Mouse (Mus musculus) thymus, postnatal 14 days (tissue): ENCODE results near the gene Prkar1a.

ENCODE experiments used
- DNase-seq: peaks from one replicate; pipeline ENCODE4 v3.0.0; 2021

Prkar1a gene

DNA sequence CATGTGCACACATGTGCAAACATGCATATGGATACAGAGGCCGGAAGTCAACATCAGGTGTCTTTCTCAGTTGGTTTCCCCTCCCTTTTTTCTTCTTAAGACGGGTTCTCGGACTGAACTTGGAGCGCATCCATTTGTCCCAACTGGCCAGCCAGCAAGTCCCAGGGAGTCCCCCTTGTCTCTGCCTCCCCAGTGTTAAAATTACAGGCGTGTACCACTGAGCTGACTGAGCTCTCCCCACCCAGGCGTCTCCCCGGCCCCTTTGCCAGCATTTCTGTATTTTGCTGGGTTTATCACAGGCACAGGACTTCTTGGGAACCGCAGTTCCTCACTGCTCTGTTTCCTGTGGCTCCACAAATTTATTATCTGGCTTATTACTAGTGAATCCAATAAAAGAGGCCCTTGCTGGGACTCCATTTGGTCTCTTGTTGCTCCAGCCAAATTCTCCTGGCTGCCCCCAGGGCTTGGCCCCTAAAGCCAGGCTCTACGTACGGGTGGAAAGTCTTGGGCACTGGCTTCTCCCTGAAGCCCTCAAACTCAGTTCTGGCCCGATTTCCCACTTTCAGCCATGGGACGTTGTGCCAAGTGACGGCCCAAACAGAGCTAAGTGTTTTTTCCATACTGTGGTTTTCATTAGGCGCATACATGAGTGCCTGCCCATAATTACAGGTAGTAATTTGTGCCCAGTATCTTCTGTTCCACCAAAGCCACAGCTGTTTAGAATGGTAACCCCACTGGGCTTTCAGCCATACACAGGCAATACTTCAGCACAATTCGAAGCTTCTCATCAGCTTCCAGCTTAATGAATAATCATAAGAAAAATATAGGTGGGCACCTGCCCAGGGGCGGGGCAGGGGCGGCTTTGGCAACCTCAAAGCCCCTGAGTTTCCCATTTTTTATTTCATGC, 65.4 kb downstream of the Prkar1a start:
- no peak for DNase-seq

DNA sequence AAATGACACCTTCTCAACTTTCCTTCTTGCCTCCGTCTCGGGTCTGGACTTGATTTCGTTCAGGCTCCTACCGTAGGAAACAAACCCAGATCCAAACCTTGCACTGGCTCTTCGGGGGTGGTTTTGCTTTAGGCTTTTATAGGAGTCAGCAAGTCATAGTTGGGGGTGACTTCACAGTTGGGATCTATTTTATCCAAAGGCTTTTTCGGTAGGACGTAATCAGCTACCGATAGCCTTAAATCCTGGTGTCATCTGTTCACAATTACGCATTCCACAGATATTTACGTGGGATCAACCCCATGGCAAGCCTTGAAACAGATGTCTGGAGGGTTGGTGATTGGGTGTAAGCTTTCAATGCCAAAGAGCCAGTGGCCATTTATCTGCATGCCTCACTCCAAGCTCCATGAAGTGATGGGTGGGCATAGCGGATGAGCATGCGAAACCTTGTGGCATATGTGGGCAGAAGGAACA, 66.1 kb downstream of the Prkar1a start:
- no peak for DNase-seq

DNA sequence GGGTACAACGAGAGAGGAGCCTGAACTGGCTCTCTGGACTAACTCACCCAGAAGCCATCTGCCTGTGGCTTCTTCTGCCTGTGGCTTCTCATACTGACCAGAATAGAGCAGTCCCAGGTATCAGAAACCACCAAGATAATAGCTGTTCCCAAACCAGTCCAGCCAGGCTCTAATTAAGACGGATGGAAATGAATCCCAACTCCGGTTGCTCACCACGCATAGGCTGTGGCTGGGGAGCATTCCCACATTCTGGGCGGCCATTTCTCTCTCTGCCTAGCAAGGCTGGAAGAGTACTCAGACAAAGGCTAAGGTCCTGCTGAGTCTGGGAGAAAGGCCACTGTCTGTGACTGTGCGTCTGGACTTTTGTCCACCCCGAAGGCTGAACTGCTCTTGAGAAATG, 67.8 kb downstream of the Prkar1a start:
- DNase-seq: no peak

DNA sequence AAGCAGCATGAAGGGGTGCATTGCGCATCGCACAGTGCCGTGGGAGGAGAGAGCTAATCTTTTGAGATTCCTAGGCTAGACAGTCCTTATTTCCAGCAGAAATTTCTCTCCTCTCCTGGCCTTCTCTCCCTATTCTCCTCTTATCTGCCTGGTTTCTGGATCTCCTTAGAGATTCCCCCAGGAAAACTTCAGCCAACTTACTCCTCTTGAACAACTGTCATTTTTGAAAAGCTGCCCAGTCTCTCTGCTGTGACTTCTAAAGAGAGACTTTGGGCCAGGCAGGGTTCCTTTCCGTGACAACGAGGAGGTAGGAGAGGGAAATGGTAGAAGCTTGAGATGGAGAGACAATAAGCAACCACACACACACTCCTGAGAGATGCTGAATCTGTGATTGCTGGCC, 68.2 kb downstream of the Prkar1a start:
- DNase-seq: no peak

DNA sequence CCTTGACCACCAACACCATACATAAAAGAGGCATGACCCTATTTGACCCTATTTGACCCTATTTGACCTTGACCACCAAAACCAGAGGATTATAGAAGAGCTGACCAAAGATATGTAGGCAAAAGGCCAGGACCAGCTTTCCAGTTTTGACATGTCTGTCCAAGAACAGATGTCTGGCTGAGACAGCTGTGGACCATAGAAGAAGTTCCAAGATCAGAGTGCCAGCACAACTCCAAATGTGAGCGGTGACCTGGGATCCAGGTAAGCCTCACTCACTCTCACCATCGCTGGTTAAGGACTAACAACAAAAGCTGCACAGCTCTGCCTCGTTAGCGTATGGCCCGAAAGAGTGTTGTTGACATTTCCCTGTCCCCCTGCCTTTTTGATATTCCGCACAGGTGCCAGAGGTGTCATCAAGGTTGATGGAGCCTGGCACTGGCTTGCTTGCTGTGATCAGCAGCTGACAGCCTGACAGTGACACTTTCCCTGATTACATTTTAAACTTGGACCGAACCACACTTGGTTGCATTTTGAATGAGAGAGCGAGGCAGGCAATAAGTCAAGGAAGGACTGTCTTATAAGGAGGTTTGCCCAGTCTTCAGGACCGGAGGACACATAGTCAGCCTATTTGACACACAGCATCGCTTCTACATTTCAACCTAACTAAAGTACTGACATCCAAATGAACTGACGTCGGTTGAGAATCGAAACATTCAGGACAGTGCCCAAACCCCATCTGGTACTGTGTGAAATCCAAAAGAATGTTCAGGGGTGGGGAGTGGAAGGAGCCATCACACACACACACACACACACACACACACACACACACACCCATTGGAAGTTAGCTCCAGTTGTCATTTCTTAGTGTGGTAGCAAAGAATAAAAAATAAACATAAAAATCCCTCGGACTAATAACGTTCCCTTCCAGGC, 69.0 kb downstream of the Prkar1a start:
- no peak for DNase-seq
